Mouse (Mus musculus): ENCODE measurements around the gene Nol4l.

GRCm38 (mm10) chr2:153560664-153561541, 31.1 kb upstream of the Nol4l start:
- no peak for TF ChIP-seq GATA1 (IDR thresholded peaks at IDR 0.05; ENCODE audit: borderline replicate concordance, low read length)
- no peak for TF ChIP-seq FLI1 (IDR thresholded peaks at IDR 0.05; ENCODE audit: low read length)

Measured in megakaryocyte, embryonic 14.5 days (primary cell).